Mouse (Mus musculus) embryo, embryonic 11.5 days (tissue): ENCODE results near the gene Nectin2.

Source experiments
- DNase-seq: peaks from one replicate; pipeline ENCODE4 v3.0.0-alpha.2; 2012; ENCODE audit warnings: low read depth, low spot score

Gene Nectin2

GRCm38 (mm10) chr7:19744590-19745385 is 5.5 kb downstream of the Nectin2 start:
- no peak for DNase-seq

GRCm38 (mm10) chr7:19743791-19744190 is 6.5 kb downstream of the Nectin2 start:
- no peak for DNase-seq

GRCm38 (mm10) chr7:19742468-19742867 is 7.8 kb downstream of the Nectin2 start:
- no peak for DNase-seq

- no peak for DNase-seq
These were observed 8.8 kb downstream of the Nectin2 start for GRCm38 (mm10) chr7:19741329-19742031.

GRCm38 (mm10) chr7:19740269-19740668 is 10.0 kb downstream of the Nectin2 start:
- DNase-seq: no peak

GRCm38 (mm10) chr7:19738771-19739170 is 11.5 kb downstream of the Nectin2 start:
- no peak for DNase-seq

GRCm38 (mm10) chr7:19736389-19737057 is 13.8 kb downstream of the Nectin2 start:
- no peak for DNase-seq

GRCm38 (mm10) chr7:19734178-19734666 is 16.1 kb downstream of the Nectin2 start:
- no peak for DNase-seq

- DNase-seq: no peak
These were observed 23.7 kb downstream of the Nectin2 start for GRCm38 (mm10) chr7:19726541-19726940.

- no peak for DNase-seq
These were observed 26.1 kb downstream of the Nectin2 start for GRCm38 (mm10) chr7:19724167-19724566.

- DNase-seq: no peak
These were observed 27.5 kb downstream of the Nectin2 start for GRCm38 (mm10) chr7:19722754-19723195.

- DNase-seq: no peak
These were observed 31.1 kb downstream of the Nectin2 start for GRCm38 (mm10) chr7:19719200-19719599.

- no peak for DNase-seq
These were observed 31.9 kb downstream of the Nectin2 start for GRCm38 (mm10) chr7:19718297-19718952.

GRCm38 (mm10) chr7:19717346-19717745 is 32.9 kb downstream of the Nectin2 start:
- DNase-seq: no peak

GRCm38 (mm10) chr7:19716822-19717221 is 33.5 kb downstream of the Nectin2 start:
- no peak for DNase-seq

- DNase-seq: no peak
These were observed 34.1 kb downstream of the Nectin2 start for GRCm38 (mm10) chr7:19716055-19716682.

GRCm38 (mm10) chr7:19715239-19716054 is 34.8 kb downstream of the Nectin2 start, which contains the start of gene Tomm40:
Gene Tomm40, minus strand, starts transcription at chr7:19715438.
- peak; percentile 99 for DNase-seq

- DNase-seq: no peak
These were observed 35.4 kb downstream of the Nectin2 start for GRCm38 (mm10) chr7:19714836-19715235.

GRCm38 (mm10) chr7:19713598-19713997 is 36.7 kb downstream of the Nectin2 start:
- DNase-seq: no peak

- no peak for DNase-seq
These were observed 37.1 kb downstream of the Nectin2 start for GRCm38 (mm10) chr7:19713196-19713595.
